Mouse (Mus musculus): ENCODE results near the gene Uvrag.

DNA sequence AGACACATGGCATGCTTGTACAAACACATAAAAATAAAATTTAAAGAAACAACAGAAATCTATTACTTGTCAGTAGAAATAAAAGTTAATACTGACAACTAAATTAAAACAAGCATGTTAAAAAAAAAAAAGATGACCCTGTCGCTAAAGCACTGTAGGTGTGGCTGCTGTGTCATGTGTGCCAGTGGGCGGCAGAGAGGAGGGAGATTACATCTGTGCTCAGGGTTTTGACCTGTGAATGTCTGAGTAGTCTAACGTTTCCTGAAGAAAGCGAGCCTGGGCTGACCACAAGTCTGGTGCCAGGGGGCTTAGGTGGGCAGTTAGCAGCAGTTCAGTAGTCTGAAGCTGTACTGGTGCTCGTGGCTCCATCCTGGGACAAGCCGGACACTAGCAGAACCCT is 205.2 kb downstream of the Uvrag start:
- TF ChIP-seq CTCF (IDR thresholded peaks at IDR 0.05; ENCODE audit: extremely low read depth, insufficient read depth, insufficient read length, insufficient replicate concordance) (no peak), POLR2A (IDR thresholded peaks at IDR 0.05; ENCODE audit: low read depth, low read length) (no peak)
